Mouse (Mus musculus) ES-Bruce4 (cell line): ENCODE results near the gene Gfap. TPM values are rescaled to one million over a fixed set of nuclear protein-coding genes. Genes with fewer than 3 reads are reported as not detected.

ENCODE experiments used
- H3K27ac ChIP-seq: 2 replicates; pipeline ENCODE4 v1.5.1; 2012; ENCODE audit warnings: low read length, inconsistent platforms; ENCODE audit not compliant: insufficient read depth
- H3K27me3 ChIP-seq: 2 replicates; pipeline ENCODE4 v1.6.1; 2012; ENCODE audit warnings: mild to moderate bottlenecking, low read length, inconsistent platforms; ENCODE audit not compliant: control insufficient read depth, poor library complexity, insufficient read depth, severe bottlenecking
- H3K36me3 ChIP-seq: 2 replicates; pipeline ENCODE4 v1.6.1; 2012; ENCODE audit warnings: inconsistent platforms, mild to moderate bottlenecking, low read length, moderate library complexity; ENCODE audit not compliant: control insufficient read depth, poor library complexity, insufficient read depth, severe bottlenecking
- H3K4me1 ChIP-seq: one replicate; pipeline ENCODE4 v1.8.1; 2011; ENCODE audit warnings: low read length; ENCODE audit not compliant: control insufficient read depth, insufficient read depth
- H3K4me3 ChIP-seq: 2 replicates; pipeline ENCODE4 v1.5.1; 2011; ENCODE audit warnings: low read depth, mild to moderate bottlenecking, low read length
- H3K9ac ChIP-seq: 2 replicates; pipeline ENCODE4 v1.6.1; 2012; ENCODE audit warnings: low read depth, mild to moderate bottlenecking, inconsistent platforms; ENCODE audit not compliant: poor library complexity, severe bottlenecking
- H3K9me3 ChIP-seq: replicated peaks from 2 replicates; pipeline ENCODE4 v1.6.1; 2012; ENCODE audit warnings: mild to moderate bottlenecking, low read length, inconsistent platforms; ENCODE audit not compliant: control insufficient read depth, poor library complexity, insufficient read depth, severe bottlenecking
- CTCF ChIP-seq: IDR thresholded peaks from one replicate; pipeline ENCODE4 v1.8.1; 2011; ENCODE audit warnings: low read depth, low read length
- EP300 ChIP-seq: IDR thresholded peaks from 2 replicates; pipeline ENCODE4 v1.6.1; 2011; ENCODE audit warnings: low read depth, low read length; ENCODE audit not compliant: insufficient read depth
- POLR2A ChIP-seq: IDR thresholded peaks from one replicate; pipeline ENCODE4 v1.8.1; 2011; ENCODE audit warnings: low read length; ENCODE audit not compliant: insufficient read depth
- polyA plus RNA-seq: library from polyadenylated mRNA; stranded (reverse); fragments of >200 nt; gene quantifications from 2 replicates; pipeline ENCODE4 v1.2.4, GENCODE M21; 2011; ENCODE audit warnings: low read depth; ENCODE audit not compliant: missing spikeins, insufficient read depth, insufficient read length

Gene Gfap
- polyA plus RNA-seq, 1 experiment, result not detected

- Histone ChIP-seq H3K27ac (no peak overlapping the region), H3K9ac (no peak overlapping the region), H3K36me3 (peaks cover 49% of the 10 kb centered on the region), H3K4me3 (no peak overlapping the region), H3K9me3 (no peaks in the 10 kb centered on the region), H3K4me1 (no peaks in the 10 kb centered on the region), H3K27me3 (no peaks in the 10 kb centered on the region)
- TF ChIP-seq CTCF (no peak), POLR2A (no peak), EP300 (no peak)
Measured at GRCm38 (mm10) chr11:102855941-102856340, 44.8 kb downstream of the Gfap start.

GRCm38 (mm10) chr11:102853760-102854159 lies 47.0 kb downstream of the Gfap start:
- Histone ChIP-seq H3K4me3 (no peak overlapping the region), H3K36me3 (peaks cover 46% of the 10 kb centered on the region), H3K9ac (no peak overlapping the region), H3K4me1 (no peaks in the 10 kb centered on the region), H3K27ac (no peak overlapping the region), H3K27me3 (no peaks in the 10 kb centered on the region), H3K9me3 (no peaks in the 10 kb centered on the region)
- no peak for TF ChIP-seq EP300
- TF ChIP-seq POLR2A, result no peak
- TF ChIP-seq CTCF, result peak; percentile 43

- Histone ChIP-seq H3K36me3 (peaks cover 48% of the 10 kb centered on the region), H3K27me3 (no peaks in the 10 kb centered on the region), H3K9ac (no peak overlapping the region), H3K4me1 (no peaks in the 10 kb centered on the region), H3K4me3 (no peak overlapping the region), H3K9me3 (no peaks in the 10 kb centered on the region), H3K27ac (no peak overlapping the region)
- TF ChIP-seq CTCF (peak; percentile 84), EP300 (no peak), POLR2A (no peak)
Measured at GRCm38 (mm10) chr11:102851883-102852282, 48.8 kb downstream of the Gfap start.

- TF ChIP-seq CTCF (no peak), POLR2A (no peak), EP300 (no peak)
- Histone ChIP-seq H3K36me3 (peaks cover 81% of the 10 kb centered on the region), H3K4me1 (no peaks in the 10 kb centered on the region), H3K27ac (no peak overlapping the region), H3K9me3 (no peaks in the 10 kb centered on the region), H3K4me3 (no peak overlapping the region), H3K27me3 (no peaks in the 10 kb centered on the region), H3K9ac (no peak overlapping the region)
Measured at GRCm38 (mm10) chr11:102845926-102846325, 54.8 kb downstream of the Gfap start.

- Histone ChIP-seq H3K27ac (no peak overlapping the region), H3K36me3 (peaks cover 64% of the 10 kb centered on the region), H3K9me3 (no peaks in the 10 kb centered on the region), H3K4me1 (no peaks in the 10 kb centered on the region), H3K27me3 (no peaks in the 10 kb centered on the region), H3K9ac (no peak overlapping the region), H3K4me3 (no peak overlapping the region)
- no peak for TF ChIP-seq EP300
- no peak for TF ChIP-seq CTCF
- TF ChIP-seq POLR2A, result no peak
Measured at GRCm38 (mm10) chr11:102838616-102839150, 62.0 kb downstream of the Gfap start.

GRCm38 (mm10) chr11:102838126-102838525 lies 62.6 kb downstream of the Gfap start:
- no peak overlapping the region for H3K9ac ChIP-seq
- TF ChIP-seq CTCF, result no peak
- no peak for TF ChIP-seq EP300
- no peak for TF ChIP-seq POLR2A
- H3K27ac ChIP-seq, result no peak overlapping the region
- no peaks in the 10 kb centered on the region for H3K27me3 ChIP-seq
- H3K9me3 ChIP-seq, result no peaks in the 10 kb centered on the region
- H3K36me3 ChIP-seq, result peaks cover 59% of the 10 kb centered on the region
- no peak overlapping the region for H3K4me3 ChIP-seq
- H3K4me1 ChIP-seq, result no peaks in the 10 kb centered on the region

- H3K27me3 ChIP-seq, result no peaks in the 10 kb centered on the region
- no peaks in the 10 kb centered on the region for H3K9me3 ChIP-seq
- TF ChIP-seq POLR2A (no peak), EP300 (no peak), CTCF (no peak)
- no peak overlapping the region for H3K4me3 ChIP-seq
- no peak overlapping the region for H3K9ac ChIP-seq
- no peaks in the 10 kb centered on the region for H3K4me1 ChIP-seq
- H3K27ac ChIP-seq, result no peak overlapping the region
- H3K36me3 ChIP-seq, result peaks cover 51% of the 10 kb centered on the region
Measured at GRCm38 (mm10) chr11:102837385-102837784, 63.3 kb downstream of the Gfap start.

Other genes starting within 250 kb of the Gfap start
- gene Meioc, start 237.2 kb downstream of the Gfap start, polyA plus RNA-seq, result 8.8 and 9.4 TPM in 2 replicates
- gene Ccdc43, start 203.1 kb downstream of the Gfap start, polyA plus RNA-seq, result 53.9 and 62.0 TPM in 2 replicates
- 1.2 and 2.4 TPM in 2 replicates for gene Adam11, start 139.5 kb downstream of the Gfap start, polyA plus RNA-seq
- 67.4 and 71.0 TPM in 2 replicates for gene Gjc1, start 81.2 kb downstream of the Gfap start, polyA plus RNA-seq
- gene Higd1b, start 65.1 kb downstream of the Gfap start, polyA plus RNA-seq, result not detected in 2 replicates
- gene Eftud2, start 19.9 kb downstream of the Gfap start, polyA plus RNA-seq, result 152 and 195 TPM in 2 replicates
- 0.37 and 1.2 TPM in 2 replicates for gene Ccdc103, start 19.7 kb downstream of the Gfap start, polyA plus RNA-seq
- not detected in 2 replicates for gene Fam187a, start 15.7 kb downstream of the Gfap start, polyA plus RNA-seq
- 72.3 and 75.4 TPM in 2 replicates for gene Kif18b, start 24.2 kb upstream of the Gfap start, polyA plus RNA-seq
- 4.8 and 5.9 TPM in 2 replicates for gene C1ql1, start 45.8 kb upstream of the Gfap start, polyA plus RNA-seq
- 101 TPM in 2 replicates for gene Nmt1, start 127.3 kb upstream of the Gfap start, polyA plus RNA-seq
- 120 and 134 TPM in 2 replicates for gene Dcakd, start 127.4 kb upstream of the Gfap start, polyA plus RNA-seq
- gene Plcd3, start 200.7 kb upstream of the Gfap start, polyA plus RNA-seq, result 14.7 and 17.5 TPM in 2 replicates
- 15.0 and 19.4 TPM in 2 replicates for gene Acbd4, start 200.8 kb upstream of the Gfap start, polyA plus RNA-seq
- gene Hexim1, start 215.3 kb upstream of the Gfap start, polyA plus RNA-seq, result 17.2 and 20.1 TPM in 2 replicates
- 1.7 and 4.5 TPM in 2 replicates for gene Hexim2, start 231.5 kb upstream of the Gfap start, polyA plus RNA-seq